Mouse (Mus musculus) T-helper 1 cell (primary cell): ENCODE results near the gene 4921517D22Rik.

Source experiments
- in situ Hi-C: fragments of 300-600 bp; cut with MboI, MseI; formaldehyde crosslinking; loops from one replicate; pipeline ENCODE4 v1.15.1; 2025; ENCODE audit warnings: high pct_unique_total_duplicates

The 4921517D22Rik gene

DNA sequence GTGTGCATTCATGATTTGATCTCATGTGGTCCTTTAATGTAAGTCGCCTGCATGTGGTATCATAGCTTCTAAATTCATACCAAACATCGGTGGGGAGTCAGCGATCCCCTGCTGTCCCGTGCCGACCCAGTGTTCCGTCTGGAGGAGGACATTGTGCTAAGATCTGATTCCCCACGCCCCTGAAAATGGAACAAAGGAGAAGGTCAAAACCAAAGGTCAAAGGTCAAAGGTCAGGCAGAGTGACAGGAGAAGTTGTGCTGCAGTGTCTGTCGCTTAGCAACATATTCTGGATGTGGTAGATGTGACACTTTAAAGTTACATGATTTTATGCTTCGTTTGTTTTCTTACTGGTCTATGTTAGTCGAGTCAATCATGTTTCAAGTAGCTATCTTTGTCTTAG is 2.4 kb downstream of the 4921517D22Rik start:
- in situ Hi-C loops = no loop called here

DNA sequence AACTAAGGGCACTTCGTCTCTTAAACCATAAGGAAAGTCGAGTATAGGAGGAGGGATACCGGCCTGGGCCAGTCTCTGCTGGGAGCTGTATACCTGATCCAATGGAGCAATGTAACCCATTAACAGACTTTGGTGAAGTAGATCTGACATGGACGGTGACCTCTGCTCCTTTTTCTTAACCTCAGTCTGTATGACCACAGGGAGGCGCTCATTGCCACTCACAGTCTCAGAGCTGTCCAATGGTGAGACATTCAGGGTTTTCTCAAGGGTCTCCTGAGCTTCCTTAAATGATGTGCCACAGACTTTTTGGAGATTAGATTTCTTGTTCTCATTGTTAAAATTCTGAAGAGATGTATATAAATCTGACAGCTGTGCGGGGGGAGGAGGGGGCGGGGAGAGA is 3.3 kb downstream of the 4921517D22Rik start:
- in situ Hi-C loops = no loop called here

DNA sequence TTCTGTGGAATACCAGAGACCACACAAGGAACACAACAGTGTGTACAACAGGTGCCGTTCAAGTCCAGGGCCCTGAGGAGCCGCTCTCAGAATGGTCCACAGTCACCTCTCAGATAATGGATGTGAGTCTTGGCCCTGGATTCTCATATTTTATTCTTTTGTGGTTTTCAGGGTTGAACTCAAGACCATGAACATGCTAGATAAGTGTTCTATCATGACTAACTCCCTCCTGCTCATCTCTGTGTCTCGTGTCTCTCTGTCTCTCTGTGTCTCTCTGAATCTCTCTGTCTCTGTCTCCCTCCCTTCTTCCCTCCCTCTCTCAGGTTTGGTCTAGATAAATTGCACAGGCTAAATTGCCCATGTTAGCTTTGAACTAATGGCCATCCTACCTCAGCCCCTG is 4.1 kb downstream of the 4921517D22Rik start:
- in situ Hi-C loops = no loop called here

DNA sequence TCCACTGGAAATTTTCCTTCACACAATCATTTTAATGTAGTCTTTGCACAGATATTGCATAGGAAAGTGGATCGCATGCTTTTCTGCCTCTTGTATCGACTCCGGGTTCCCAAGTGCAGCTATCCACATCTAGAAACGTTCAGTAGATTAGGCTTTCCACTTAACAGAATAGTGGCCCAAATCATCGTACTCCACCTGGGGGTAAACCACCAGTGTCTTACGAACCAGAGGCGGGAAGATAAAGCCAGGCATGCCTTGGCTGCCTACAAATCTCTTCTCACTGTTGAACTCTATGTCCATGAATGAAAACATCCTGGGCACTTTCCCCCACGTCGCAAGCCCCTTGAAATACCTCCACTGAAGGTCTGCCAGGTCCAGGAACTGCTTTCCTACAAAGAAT is 4.6 kb downstream of the 4921517D22Rik start:
- in situ Hi-C loops = no loop called here

DNA sequence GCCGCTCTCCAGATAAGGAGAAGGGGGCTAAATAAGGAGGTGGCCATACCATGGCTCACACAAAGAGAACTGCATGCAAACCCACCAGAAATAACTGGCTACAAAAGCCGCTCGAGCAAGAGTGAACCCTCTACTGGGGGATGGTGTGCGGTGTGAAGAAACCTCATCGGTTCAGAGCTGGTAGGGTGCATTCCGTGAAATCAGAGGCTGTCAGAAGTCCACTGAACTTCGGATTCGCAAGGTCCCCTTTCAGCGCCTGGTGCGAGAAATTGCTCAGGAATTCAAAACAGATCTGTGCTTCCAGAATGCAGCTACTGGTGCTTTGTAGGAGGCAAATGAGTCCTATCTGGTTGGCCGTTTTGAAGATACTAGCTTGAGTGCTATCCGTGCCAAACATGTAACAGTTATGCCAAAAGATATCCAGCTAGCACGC is 5.6 kb downstream of the 4921517D22Rik start:
- in situ Hi-C loops = no loop called here

DNA sequence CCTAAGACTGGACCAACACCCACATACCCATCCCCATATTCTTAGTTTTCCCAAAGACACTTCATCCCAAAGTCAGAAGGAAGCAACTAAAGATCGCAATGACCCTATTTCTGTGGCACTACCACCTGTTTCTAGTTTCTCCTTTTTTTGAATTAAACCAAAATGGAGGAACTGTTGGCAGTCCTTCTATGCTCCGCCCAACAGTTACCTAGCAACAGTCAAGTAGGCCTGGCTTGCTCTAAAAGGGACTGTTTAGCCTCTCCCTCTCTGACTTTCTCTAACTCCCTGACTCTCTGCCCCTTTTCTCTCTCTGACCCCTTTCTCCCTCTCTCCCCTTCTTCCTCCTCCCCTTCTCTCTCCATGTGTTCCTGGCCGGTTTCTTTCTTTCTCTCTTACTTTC is 8.7 kb downstream of the 4921517D22Rik start:
- in situ Hi-C loops = no loop called here

DNA sequence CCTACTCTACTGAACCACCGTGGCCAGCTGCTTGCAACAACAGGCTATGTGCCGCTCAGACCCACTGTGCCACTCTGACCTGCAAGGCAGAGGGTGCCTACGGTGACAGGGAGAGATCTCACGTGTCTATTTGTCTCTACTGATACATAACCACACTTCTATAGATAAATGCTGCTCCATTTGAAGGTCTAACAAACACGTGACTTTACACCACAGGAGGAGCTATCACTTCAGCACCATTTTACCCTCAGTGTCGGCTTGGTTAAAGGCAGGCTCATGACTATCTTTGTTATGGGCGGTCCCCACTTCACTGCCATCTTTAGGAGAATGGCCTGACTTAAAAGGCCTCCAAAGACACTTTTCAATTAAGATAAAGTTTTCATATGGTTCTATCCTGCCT is 11.3 kb downstream of the 4921517D22Rik start:
- in situ Hi-C loops = no loop called here

DNA sequence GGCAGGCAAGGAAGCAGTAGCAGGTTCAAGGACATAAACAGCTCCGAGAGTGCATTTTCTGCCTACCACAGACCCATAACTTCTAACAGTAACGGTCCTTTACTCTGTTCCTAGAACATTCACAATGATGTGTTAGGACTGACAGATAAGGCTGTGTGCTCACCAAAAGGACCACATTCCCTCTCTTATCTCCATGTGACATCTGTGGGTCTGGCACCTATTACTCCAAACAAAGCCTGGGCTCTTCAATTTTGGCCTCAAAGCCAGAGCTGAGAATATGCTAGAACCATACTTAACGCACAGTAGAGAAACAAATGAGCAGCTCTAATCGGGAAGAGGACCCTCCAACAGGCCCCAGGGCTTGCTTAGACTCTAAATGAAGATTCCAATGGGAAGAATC is 14.0 kb downstream of the 4921517D22Rik start:
- in situ Hi-C loops = no loop called here

DNA sequence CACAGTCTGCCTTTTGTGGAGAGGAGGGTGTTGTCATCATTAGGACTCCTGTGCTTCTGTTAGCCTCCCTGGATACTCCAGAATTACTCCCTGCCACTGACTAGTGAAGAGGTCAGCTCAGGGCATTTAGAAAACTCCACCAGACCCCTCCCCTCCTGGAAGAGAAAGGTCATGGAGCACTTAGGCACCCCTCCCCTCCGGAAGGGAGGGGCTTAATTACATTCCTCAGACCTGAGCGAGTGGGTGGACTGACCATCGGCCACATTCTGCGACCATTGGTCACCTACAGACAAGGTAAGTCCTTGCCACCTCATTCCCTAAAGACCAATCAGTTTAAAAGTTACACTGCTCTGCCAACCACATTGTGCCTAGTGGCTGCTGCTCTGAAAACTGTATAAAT is 14.6 kb downstream of the 4921517D22Rik start:
- in situ Hi-C loops = no loop called here

DNA sequence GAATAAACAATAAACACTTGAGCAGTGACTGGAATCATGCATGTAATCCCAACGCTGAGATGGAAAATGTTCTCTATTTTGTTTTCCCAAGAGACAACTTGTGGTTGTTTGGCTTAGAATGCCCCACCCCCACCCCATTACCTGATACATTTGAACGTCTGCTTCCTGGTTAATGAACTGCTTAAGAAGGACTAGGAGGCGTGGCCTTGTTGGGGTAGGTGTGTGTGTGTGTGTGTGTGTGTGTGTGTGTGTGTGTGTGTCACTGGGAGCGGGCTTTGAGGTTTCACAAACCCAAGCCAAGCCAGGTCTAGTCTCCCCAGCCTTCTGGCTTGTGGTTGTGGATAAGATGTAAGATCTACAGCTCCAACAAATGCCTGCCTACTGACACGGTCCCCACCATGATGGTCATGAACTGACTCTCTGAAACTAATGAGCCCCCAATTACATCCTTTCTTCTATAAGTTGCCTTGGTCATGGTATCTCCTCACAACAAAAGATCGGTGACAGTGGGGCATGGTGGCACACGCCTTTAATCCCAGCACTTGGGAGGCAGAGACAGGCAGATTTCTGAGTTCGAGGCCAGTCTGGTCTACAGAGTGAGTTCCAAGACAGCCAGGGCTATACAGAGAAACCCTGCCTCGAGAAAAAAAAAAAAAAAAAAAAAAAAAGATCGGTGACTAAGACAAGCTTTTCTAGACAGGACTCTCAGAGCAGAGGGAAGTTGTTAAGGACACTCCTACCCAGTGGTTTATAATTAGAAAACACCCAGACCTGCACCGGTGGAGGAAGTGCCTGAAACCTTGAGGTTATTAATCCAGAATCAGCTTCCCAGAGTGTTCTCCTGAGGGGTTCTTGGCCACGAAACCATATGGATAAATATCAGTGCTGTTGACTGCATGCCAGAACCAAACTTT is 17.3 kb downstream of the 4921517D22Rik start:
- in situ Hi-C loops = no loop called here

DNA sequence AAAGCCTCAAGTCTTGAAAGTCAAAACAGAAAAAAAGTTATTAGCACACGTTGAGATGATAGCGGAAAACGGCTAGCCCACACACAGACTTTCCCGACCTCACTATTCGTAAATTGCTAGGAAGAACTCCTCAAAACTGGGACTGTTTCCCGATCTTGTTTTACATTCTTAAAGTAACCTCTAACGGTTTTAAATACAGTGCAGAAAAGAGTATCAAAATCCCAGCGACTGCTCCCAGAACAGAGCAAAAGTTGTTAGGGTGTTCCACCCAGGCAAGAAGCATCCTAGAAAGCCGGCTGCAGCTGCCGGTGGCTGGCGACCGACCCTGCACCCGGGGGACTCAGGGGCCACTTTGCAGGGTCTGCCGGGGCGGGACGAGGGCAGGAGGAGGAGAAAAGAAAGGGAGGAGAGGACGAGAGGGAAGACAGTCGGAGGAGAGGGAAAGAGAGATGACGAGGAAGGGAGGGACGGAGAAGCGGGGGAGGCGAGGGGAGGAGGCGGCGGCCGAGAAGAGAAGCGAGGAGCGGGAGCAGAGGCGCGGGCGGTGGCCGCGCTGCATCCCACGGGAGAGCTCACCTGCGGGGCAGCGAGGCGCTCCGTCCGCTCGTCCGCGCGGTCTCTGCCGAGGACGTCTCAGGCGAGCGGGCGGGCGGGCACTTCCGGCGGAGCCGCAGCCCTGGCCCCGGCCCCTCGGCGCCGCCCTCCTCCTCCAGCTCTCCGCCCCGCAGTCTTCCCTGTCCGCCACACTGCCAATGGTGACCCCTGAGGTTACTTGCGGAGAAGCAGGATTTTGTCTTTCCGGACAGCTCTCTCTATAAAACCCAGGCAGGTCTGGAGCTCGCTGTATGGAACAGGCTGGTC is 18.5 kb downstream of the 4921517D22Rik start, which contains the start of gene Golm1:
TSS of gene Golm1 (minus strand) at position 661 of the 861 bp plus-strand sequence.
- in situ Hi-C loops = no loop called here

DNA sequence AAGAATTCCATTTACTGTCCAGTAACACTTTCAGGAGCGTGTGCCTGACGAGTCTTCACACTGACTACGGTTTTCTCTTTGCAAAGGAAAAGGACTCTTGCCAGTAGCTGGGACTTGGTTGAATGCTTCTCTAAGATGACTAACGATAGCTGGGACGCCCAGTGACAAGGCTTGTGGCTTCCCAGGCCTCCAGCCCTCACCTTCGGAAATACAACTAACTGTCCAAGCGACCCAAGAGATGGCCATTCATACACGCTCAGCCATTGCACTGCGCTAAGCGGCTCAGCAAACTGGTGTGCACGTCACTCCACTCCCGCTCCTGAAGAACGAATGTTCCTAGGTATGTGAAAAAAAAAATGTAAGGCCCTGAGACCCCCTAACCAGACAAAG is 19.2 kb downstream of the 4921517D22Rik start:
- in situ Hi-C loops = no loop called here

DNA sequence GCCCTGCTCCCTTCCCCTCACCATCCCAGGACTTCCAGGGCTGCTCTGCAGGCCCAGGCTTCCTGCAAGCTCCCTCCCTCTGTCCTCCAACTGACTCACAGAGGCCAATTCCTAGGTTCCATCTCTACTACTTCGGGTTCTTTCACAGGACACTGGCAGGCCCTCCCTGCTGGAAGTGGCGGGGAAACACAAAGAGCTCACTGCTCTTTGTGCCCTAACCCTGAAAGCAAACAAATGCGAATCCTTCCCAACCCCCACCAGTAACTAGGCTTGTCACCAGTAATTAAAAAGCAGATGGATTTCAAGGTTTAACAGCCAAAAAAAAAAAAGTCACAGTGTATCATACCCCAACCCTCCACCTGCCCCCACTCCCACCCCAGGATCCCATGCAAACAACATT is 19.7 kb downstream of the 4921517D22Rik start:
- in situ Hi-C loops = no loop called here

DNA sequence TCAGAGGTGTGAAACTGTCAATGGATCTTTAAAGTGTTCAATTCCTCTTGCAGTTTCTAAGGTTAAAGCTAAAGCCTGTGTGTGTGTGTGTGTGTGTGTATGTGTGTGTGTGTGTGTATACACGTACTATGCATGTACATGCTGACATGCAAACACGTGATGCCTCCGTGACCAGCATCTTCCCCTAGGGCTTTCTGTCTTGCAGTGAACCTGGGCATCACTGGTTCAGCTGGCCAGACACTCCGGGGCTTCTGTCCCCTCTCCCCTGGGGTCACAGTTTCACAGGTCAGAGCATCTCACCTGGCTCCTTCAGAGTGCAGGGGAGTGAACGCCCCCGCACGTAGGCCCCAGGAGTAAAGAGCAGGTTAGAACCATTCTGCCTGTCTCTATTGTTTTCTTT is 20.3 kb downstream of the 4921517D22Rik start:
- in situ Hi-C loops = no loop called here

DNA sequence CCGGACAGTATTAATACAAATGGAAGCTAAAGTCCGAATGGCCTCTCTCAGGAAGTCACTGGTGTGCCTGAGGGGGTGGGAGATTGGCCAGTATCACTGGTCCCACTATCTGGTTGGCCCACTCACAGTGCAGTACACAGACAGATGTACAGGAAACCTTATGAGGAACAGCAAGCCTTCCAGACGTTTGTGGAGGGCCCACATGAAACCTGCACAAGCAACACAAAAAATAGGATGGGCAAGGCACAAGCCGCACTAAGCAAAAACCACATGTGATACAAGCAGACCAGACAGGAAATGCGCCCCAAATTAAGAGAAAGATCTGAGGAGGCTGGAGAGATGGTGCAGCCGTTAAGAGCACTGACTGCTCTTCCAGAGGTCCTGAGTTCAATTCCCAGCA is 21.7 kb downstream of the 4921517D22Rik start:
- in situ Hi-C loops = no loop called here

DNA sequence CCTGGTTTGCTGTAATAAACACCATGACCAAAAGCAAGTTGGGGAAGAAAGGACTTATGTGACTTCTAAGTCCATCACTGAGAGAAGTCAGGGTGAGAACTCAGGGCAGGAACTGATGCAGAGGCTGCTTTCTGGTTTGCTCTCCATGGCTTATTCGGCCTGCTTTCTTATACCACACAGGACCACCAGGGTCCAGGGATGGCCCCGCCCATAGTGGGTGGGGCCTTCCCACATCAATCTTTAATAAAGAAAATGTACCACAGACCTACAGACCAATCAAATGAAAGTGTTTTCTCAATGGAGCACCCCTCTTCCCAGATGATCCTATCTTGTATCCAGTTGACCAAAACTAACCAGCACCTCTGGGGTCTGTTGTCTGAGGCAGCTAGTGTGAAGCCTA is 22.4 kb downstream of the 4921517D22Rik start:
- in situ Hi-C loops = no loop called here

DNA sequence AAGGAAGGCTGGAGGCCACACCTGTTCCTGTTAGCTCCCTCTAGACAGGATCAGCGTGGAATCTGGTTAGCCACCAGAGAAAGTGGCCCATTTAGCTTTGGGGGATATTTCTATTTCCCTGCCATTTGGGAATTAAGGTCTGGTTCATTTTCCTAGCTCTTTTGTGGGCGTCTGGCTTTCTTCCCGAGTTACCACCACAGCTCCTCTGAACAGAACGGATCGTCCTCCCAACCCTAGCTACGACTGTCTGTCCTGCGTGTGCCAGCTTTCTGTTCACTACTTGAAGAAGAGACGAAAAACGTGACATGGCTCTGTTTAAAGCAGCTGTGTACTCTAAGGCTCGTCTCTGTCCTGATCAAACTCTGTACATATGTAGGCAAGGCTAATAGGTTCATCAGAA is 24.0 kb downstream of the 4921517D22Rik start:
- in situ Hi-C loops = no loop called here

DNA sequence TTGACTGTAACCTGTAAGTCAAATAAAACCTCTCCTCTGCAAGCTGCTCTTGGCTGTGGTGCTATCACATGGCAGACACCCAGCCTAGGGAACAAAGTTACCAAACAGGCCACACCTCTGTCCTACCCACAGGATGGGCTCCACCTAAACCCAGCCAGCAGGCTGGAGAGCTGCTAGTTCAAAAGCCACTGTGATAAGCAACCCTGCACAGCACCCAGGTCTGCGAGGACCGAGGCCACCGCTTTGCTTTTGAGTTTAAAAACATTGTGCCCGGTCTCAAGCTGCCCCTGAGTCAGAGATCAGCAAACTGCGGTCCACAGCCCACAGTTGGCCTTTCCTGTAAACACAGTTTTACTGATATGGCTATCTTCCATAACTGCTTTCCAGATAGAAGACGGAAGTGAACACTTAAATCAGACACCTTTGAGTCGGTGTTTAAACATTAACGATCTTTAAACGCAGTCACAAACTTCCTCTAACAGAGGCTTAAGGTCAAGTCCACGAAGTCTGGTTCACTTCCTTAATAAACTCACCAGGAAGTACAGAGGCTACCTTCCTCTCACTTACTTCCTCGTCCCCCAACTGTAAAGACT is 25.3 kb downstream of the 4921517D22Rik start:
- in situ Hi-C loops = no loop called here

DNA sequence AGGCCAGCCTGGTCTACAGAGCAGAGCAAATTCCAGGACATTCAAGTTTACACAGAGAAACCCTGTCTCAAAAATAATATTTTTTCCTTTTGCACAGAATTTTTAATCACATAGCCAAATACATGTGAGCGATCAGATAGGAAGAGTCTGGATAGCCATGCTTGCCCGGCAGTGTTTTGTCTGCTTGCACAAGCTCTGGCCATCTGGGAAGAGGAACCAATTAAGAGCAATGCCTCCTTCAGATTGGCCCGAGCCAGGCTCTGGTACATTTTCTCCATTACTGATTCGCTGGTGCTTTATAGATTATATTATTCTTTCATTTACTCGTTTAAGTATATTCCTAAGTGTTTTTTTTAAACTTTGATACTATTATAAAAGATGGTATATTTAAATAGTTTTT is 26.1 kb downstream of the 4921517D22Rik start:
- in situ Hi-C loops = no loop called here

DNA sequence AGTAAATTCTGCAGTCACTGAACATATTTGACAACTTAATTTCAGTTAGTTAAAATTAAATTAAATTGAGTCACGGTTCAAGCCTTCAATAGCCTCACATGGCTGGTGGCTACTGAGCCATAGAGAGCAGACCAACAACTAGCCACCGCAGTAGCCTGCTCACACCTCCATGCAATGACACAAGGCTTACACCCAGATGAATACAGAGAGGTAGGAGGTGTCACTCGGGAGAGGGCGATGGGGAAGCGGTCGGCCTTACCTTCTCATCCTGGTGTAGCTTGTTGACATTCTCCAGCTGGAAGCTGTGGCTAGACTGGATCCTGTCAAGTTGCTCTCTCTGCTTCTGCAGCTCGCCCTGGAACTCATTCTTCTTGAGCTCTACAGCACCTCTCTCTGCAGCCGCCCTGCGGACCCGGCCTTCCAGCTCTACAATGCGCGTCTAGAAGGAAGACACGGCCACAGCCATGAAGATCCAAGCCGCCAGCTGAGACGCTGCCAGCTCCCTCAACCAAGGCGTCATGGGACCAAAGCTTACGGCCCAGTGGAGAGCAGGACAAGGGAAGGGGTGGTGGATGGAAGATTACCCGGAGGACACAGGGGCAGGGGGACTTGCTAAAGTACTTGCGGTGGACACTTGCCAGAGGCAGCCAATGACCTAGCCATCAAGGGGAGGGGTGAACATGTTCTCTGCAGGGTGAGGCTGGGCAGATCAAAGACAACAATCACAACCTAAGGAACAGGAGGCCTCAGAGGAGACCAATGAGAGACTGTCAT is 29.8 kb downstream of the 4921517D22Rik start:
- in situ Hi-C loops = no loop called here

DNA sequence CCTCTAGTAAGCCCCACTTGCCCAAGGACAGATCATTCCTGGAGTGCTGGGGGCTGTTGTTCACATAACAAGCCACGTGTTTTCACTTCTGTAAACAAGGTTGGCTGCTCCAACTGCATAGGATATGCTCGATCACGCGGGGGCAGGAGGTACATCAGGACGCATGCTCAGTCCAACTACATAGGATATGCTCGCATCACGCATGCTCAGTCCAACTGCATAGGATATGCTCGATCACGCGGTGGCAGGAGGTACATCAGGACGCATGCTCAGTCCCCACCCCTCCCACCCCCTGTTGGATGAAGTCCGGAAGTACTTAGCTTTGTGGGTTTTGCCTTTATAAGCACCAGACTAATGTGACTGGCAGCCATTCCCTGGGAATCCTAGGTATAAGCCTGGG is 31.9 kb downstream of the 4921517D22Rik start:
- in situ Hi-C loops = no loop called here
